Mouse (Mus musculus) intestine, postnatal 0 days (tissue): ENCODE results near the gene Tenm3. TPM values are rescaled to one million over a fixed set of nuclear protein-coding genes. Genes with fewer than 3 reads are reported as not detected.

Experiments
- ATAC-seq: fragments of 200-750 bp; cut with Nextera tagmentation; 2 replicates; pipeline ENCODE4 v1.8.0; 2017; ENCODE audit warnings: mild to moderate bottlenecking, moderate TSS enrichment, moderate library complexity
- H3K27ac ChIP-seq: fragments of 300-500 bp; sonication (generic); 2 replicates; pipeline ENCODE4 v1.5.1; 2014; ENCODE audit warnings: mild to moderate bottlenecking, low read depth, low read length, moderate library complexity
- H3K27me3 ChIP-seq: fragments of 300-500 bp; sonication (generic); replicated peaks from 2 replicates; pipeline ENCODE4 v1.6.1; 2014; ENCODE audit warnings: low read length, mixed read lengths; ENCODE audit not compliant: control insufficient read depth, insufficient read depth
- H3K36me3 ChIP-seq: fragments of 300-500 bp; sonication (generic); 2 replicates; pipeline ENCODE4 v1.6.1; 2014; ENCODE audit warnings: mild to moderate bottlenecking, moderate library complexity; ENCODE audit not compliant: control insufficient read depth, insufficient read depth
- H3K4me1 ChIP-seq: fragments of 300-500 bp; sonication (generic); replicated peaks from 2 replicates; pipeline ENCODE4 v1.6.1; 2014; ENCODE audit warnings: antibody characterized with exemption, low read length, mixed read lengths; ENCODE audit not compliant: control insufficient read depth, insufficient read depth
- H3K4me2 ChIP-seq: fragments of 300-500 bp; sonication (generic); replicated peaks from 2 replicates; pipeline ENCODE4 v1.6.1; 2014; ENCODE audit warnings: low read depth, mild to moderate bottlenecking, moderate library complexity
- H3K4me3 ChIP-seq: fragments of 300-500 bp; sonication (generic); 2 replicates; pipeline ENCODE4 v1.5.1; 2014; ENCODE audit warnings: low read depth, low read length
- H3K9ac ChIP-seq: fragments of 300-500 bp; sonication (generic); 2 replicates; pipeline ENCODE4 v1.6.1; 2014; ENCODE audit warnings: mild to moderate bottlenecking, low read depth, low read length
- H3K9me3 ChIP-seq: fragments of 300-500 bp; sonication (generic); 2 replicates; pipeline ENCODE4 v1.6.1; 2016; ENCODE audit warnings: mixed run types; ENCODE audit not compliant: control insufficient read depth
- CTCF ChIP-seq: sonication (generic); IDR thresholded peaks from 2 replicates; pipeline ENCODE4 v1.5.1; 2016; ENCODE audit warnings: low read depth, mild to moderate bottlenecking, control low read depth, antibody characterized with exemption, moderate library complexity
- WGBS: fragments of 180-500 bp; shearing (Covaris S2); extraction: QIAGEN DNeasy Blood & Tissue Kit; methylation state at CpG from one replicate; pipeline ENCODE4 v1.1.7; 2014; 5-methylcytosine and 5-hydroxymethylcytosine counted together
- polyA plus RNA-seq: library from polyadenylated mRNA; unstranded; fragments of >200 nt; fragmentation: Nextera tagmentation; extraction: Ambion mirVana; gene quantifications from 2 replicates; pipeline ENCODE4 v1.2.1, GENCODE M21; 2015

Gene Tenm3
- polyA plus RNA-seq, 1 experiment from 2014 or later: 5.3 TPM

DNA sequence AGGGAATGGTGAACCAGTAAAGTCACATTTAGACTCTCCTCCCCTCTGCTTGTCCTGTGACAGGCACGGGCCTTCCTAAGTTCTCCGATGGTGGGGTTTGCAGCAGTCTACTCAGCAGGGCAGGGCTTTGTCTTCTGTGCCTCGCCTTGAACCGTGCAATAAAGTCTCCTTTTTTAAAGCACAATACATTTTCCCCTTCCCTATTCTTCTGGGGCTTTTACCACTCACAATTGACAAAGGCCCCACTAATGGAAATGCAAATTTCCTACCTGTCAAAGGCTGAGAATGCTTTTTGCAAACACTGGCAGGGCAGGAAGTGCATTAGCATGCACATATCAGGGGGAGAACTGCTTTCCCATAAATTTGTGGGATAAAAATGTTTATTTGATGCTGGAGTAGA is 664.8 kb downstream of the Tenm3 start:
- Histone ChIP-seq H3K9ac (no peak overlapping the region), H3K27me3 (no peaks in the 10 kb centered on the region), H3K4me1 (no peaks in the 10 kb centered on the region), H3K36me3 (no peaks in the 10 kb centered on the region), H3K27ac (no peak overlapping the region), H3K4me3 (no peak overlapping the region), H3K4me2 (no peak overlapping the region), H3K9me3 (0 out of 2 replicates have a peak, but pooled peaks cover 9% of the 10 kb centered on the region)
- TF ChIP-seq CTCF: no peak
- ATAC-seq: no peak
- 57% methylated on average over 4 of the region's 4 CpGs for WGBS

GRCm38 (mm10) chr8:48177876-48178275 is 665.9 kb downstream of the Tenm3 start:
- Histone ChIP-seq H3K4me3 (no peak overlapping the region), H3K27ac (no peak overlapping the region), H3K9me3 (0 out of 2 replicates have a peak, but pooled peaks cover 9% of the 10 kb centered on the region), H3K36me3 (no peaks in the 10 kb centered on the region), H3K4me1 (no peaks in the 10 kb centered on the region), H3K4me2 (no peak overlapping the region), H3K9ac (no peak overlapping the region), H3K27me3 (no peaks in the 10 kb centered on the region)
- WGBS: 96% methylated on average over 1 of the region's 1 CpGs
- TF ChIP-seq CTCF: no peak
- ATAC-seq: no peak
